Mouse (Mus musculus): ENCODE measurements at regions not wholly inside any gene's neighbourhood (a gene's known extent, or its start where the extent isn't known, plus 50 kb on each side); places are given as distances from the start of the nearest gene placed in this dataset.
A peak's percentile ranks its signal among the peaks of the same experiment; 100 is the strongest.

- H3K27ac ChIP-seq (ENCODE audit: insufficient read depth, low read depth, low read length, poor library complexity, severe bottlenecking) = no peak overlapping the region
- H3K9ac ChIP-seq (ENCODE audit: insufficient read depth, low read depth, low read length, poor library complexity, severe bottlenecking) = no peak overlapping the region
- no peak overlapping the region for H3K4me3 ChIP-seq (ENCODE audit: insufficient read depth in 1 of 2, low read depth in 1 of 2, low read length in 2 of 2, poor library complexity in 1 of 2, severe bottlenecking in 1 of 2)
- in situ Hi-C loops (cut with MboI; ENCODE audit: low sequenced_read_pairs in 2 of 2, unreplicated experiment in 2 of 2) = no loop called here
- TF ChIP-seq ZNF384 (IDR thresholded peaks at IDR 0.05; ENCODE audit: low read depth, low read length) (no peak), MAFK (IDR thresholded peaks at IDR 0.05; ENCODE audit: insufficient read depth, low read depth, low read length) (no peak), ZC3H11A (IDR thresholded peaks at IDR 0.05; ENCODE audit: borderline replicate concordance, low read depth, low read length) (no peak), HCFC1 (IDR thresholded peaks at IDR 0.05; ENCODE audit: borderline replicate concordance, insufficient read depth, low read length) (no peak), CHD2 (IDR thresholded peaks at IDR 0.05; ENCODE audit: low read depth, low read length) (no peak)
- DNase-seq (ENCODE audit: low read depth, low spot score) = no peak
- no peaks in the 10 kb centered on the region for H3K36me3 ChIP-seq (ENCODE audit: control insufficient read depth, insufficient read depth, low read length, poor library complexity, severe bottlenecking)
- peaks cover 0 to 6% of the 10 kb centered on the region in 2 experiments; a peak in 2 of 4 replicates for H3K4me1 ChIP-seq (ENCODE audit: control insufficient read depth in 2 of 2, insufficient read depth in 2 of 2, low read length in 2 of 2, poor library complexity in 1 of 2)
- no peaks in the 10 kb centered on the region for H3K9me3 ChIP-seq (ENCODE audit: control insufficient read depth, insufficient read depth, low read depth, low read length)
Observed at GRCm38 (mm10) chr2:166492895-166493294, 220.7 kb downstream of the Prex1 start.

- Histone ChIP-seq H3K9me3 (ENCODE audit: control insufficient read depth, insufficient read depth, low read depth, low read length) (no peaks in the 10 kb centered on the region), H3K4me3 (ENCODE audit: insufficient read depth in 1 of 2, low read depth in 1 of 2, low read length in 2 of 2, poor library complexity in 1 of 2, severe bottlenecking in 1 of 2) (no peak overlapping the region), H3K4me1 (ENCODE audit: control insufficient read depth in 2 of 2, insufficient read depth in 2 of 2, low read length in 2 of 2, poor library complexity in 1 of 2) (peaks cover 0 to 6% of the 10 kb centered on the region in 2 experiments; a peak in 2 of 4 replicates), H3K9ac (ENCODE audit: insufficient read depth, low read depth, low read length, poor library complexity, severe bottlenecking) (no peak overlapping the region), H3K27ac (ENCODE audit: insufficient read depth, low read depth, low read length, poor library complexity, severe bottlenecking) (no peak overlapping the region), H3K36me3 (ENCODE audit: control insufficient read depth, insufficient read depth, low read length, poor library complexity, severe bottlenecking) (no peaks in the 10 kb centered on the region)
- TF ChIP-seq CHD2 (IDR thresholded peaks at IDR 0.05; ENCODE audit: low read depth, low read length) (no peak), HCFC1 (IDR thresholded peaks at IDR 0.05; ENCODE audit: borderline replicate concordance, insufficient read depth, low read length) (no peak), MAFK (IDR thresholded peaks at IDR 0.05; ENCODE audit: insufficient read depth, low read depth, low read length) (no peak), ZC3H11A (IDR thresholded peaks at IDR 0.05; ENCODE audit: borderline replicate concordance, low read depth, low read length) (no peak), ZNF384 (IDR thresholded peaks at IDR 0.05; ENCODE audit: low read depth, low read length) (no peak)
- in situ Hi-C loops (cut with MboI; ENCODE audit: low sequenced_read_pairs in 2 of 2, unreplicated experiment in 2 of 2) = no loop called here
- DNase-seq (ENCODE audit: low read depth, low spot score) = no peak
Observed at GRCm38 (mm10) chr2:166492421-166492820, 221.2 kb downstream of the Prex1 start.

DNA sequence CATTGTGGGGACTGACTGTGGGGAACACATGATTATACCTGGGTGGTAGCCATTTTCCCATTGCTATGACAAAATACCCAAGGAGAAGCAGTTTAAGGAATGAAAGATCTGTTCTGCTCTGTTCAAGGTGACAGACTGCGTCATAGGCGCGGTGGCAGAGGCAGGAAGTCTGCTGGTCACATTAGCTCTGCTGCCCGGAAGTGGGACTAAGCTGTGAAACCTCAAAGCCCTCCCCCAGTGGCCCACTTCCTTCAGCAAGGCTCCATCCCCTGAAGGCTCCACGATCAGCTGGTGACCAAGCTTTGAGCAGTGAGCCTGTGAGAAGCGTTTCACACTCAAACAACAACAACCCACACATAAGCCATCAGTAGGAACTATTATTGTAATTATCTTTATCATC is 221.8 kb downstream of the Prex1 start:
- peaks cover 0 to 6% of the 10 kb centered on the region in 2 experiments; a peak in 2 of 4 replicates for H3K4me1 ChIP-seq (ENCODE audit: control insufficient read depth in 2 of 2, insufficient read depth in 2 of 2, low read length in 2 of 2, poor library complexity in 1 of 2)
- in situ Hi-C loops (cut with MboI; ENCODE audit: low sequenced_read_pairs in 2 of 2, unreplicated experiment in 2 of 2) = no loop called here

GRCm38 (mm10) chr2:166489041-166489872 is 224.4 kb downstream of the Prex1 start:
- Histone ChIP-seq H3K4me1 (ENCODE audit: control insufficient read depth in 2 of 2, insufficient read depth in 2 of 2, low read length in 2 of 2, poor library complexity in 1 of 2) (peaks cover 0 to 6% of the 10 kb centered on the region in 2 experiments; a peak in 2 of 4 replicates), H3K36me3 (ENCODE audit: control insufficient read depth, insufficient read depth, low read length, poor library complexity, severe bottlenecking) (no peaks in the 10 kb centered on the region), H3K9me3 (ENCODE audit: control insufficient read depth, insufficient read depth, low read depth, low read length) (no peaks in the 10 kb centered on the region), H3K9ac (ENCODE audit: insufficient read depth, low read depth, low read length, poor library complexity, severe bottlenecking) (no peak overlapping the region), H3K4me3 (ENCODE audit: insufficient read depth in 1 of 2, low read depth in 1 of 2, low read length in 2 of 2, poor library complexity in 1 of 2, severe bottlenecking in 1 of 2) (no peak overlapping the region), H3K27ac (ENCODE audit: insufficient read depth, low read depth, low read length, poor library complexity, severe bottlenecking) (no peak overlapping the region)
- peak; percentile 17 for DNase-seq (ENCODE audit: low read depth, low spot score)
- TF ChIP-seq ZNF384 (IDR thresholded peaks at IDR 0.05; ENCODE audit: low read depth, low read length) (no peak), HCFC1 (IDR thresholded peaks at IDR 0.05; ENCODE audit: borderline replicate concordance, insufficient read depth, low read length) (no peak), CHD2 (IDR thresholded peaks at IDR 0.05; ENCODE audit: low read depth, low read length) (no peak)
- in situ Hi-C loops (cut with MboI; ENCODE audit: low sequenced_read_pairs in 2 of 2, unreplicated experiment in 2 of 2) = no loop called here

More for the DNA sequence above, 221.8 kb downstream of the Prex1 start:
- H3K4me3 ChIP-seq (ENCODE audit: insufficient read depth in 1 of 2, low read depth in 1 of 2, low read length in 2 of 2, poor library complexity in 1 of 2, severe bottlenecking in 1 of 2) = no peak overlapping the region
- no peak overlapping the region for H3K9ac ChIP-seq (ENCODE audit: insufficient read depth, low read depth, low read length, poor library complexity, severe bottlenecking)
- H3K9me3 ChIP-seq (ENCODE audit: control insufficient read depth, insufficient read depth, low read depth, low read length) = no peaks in the 10 kb centered on the region
- no peak overlapping the region for H3K27ac ChIP-seq (ENCODE audit: insufficient read depth, low read depth, low read length, poor library complexity, severe bottlenecking)
- TF ChIP-seq MAFK (IDR thresholded peaks at IDR 0.05; ENCODE audit: insufficient read depth, low read depth, low read length) (no peak), HCFC1 (IDR thresholded peaks at IDR 0.05; ENCODE audit: borderline replicate concordance, insufficient read depth, low read length) (no peak), ZC3H11A (IDR thresholded peaks at IDR 0.05; ENCODE audit: borderline replicate concordance, low read depth, low read length) (no peak), CHD2 (IDR thresholded peaks at IDR 0.05; ENCODE audit: low read depth, low read length) (no peak), ZNF384 (IDR thresholded peaks at IDR 0.05; ENCODE audit: low read depth, low read length) (no peak)
- DNase-seq (ENCODE audit: low read depth, low spot score) = no peak
- H3K36me3 ChIP-seq (ENCODE audit: control insufficient read depth, insufficient read depth, low read length, poor library complexity, severe bottlenecking) = no peaks in the 10 kb centered on the region
